Mouse (Mus musculus) kidney, embryonic 15.5 days (tissue): Measurements from ENCODE around the gene Olfr223. TPM values are rescaled to one million over a fixed set of nuclear protein-coding genes. Genes with fewer than 3 reads are reported as not detected.
"Not testable (repeated sequence)": the region's sequence is repeated elsewhere in the genome, so short reads cannot be mapped to it uniquely, and the experiment has no call there.

Source experiments
- ATAC-seq: fragments of 200-750 bp; cut with Nextera tagmentation; replicated peaks from 2 replicates; pipeline ENCODE4 v1.8.0; 2017; ENCODE audit warnings: moderate TSS enrichment; ENCODE audit not compliant: low FRiP score
- H3K27ac ChIP-seq: fragments of 300-500 bp; sonication (generic); 2 replicates; pipeline ENCODE4 v1.5.1; 2015; ENCODE audit warnings: mild to moderate bottlenecking, inconsistent platforms
- H3K27me3 ChIP-seq: fragments of 300-500 bp; sonication (generic); 2 replicates; pipeline ENCODE4 v1.6.1; 2015; ENCODE audit warnings: inconsistent platforms
- H3K36me3 ChIP-seq: fragments of 300-500 bp; sonication (generic); 2 replicates; pipeline ENCODE4 v1.6.1; 2015; ENCODE audit warnings: inconsistent platforms
- H3K4me1 ChIP-seq: fragments of 300-500 bp; sonication (generic); 2 replicates; pipeline ENCODE4 v1.6.1; 2015; ENCODE audit warnings: inconsistent platforms
- H3K4me2 ChIP-seq: fragments of 300-500 bp; sonication (generic); 2 replicates; pipeline ENCODE4 v1.6.1; 2015; ENCODE audit warnings: moderate library complexity, mild to moderate bottlenecking, inconsistent platforms
- H3K4me3 ChIP-seq: fragments of 300-500 bp; sonication (generic); replicated peaks from 2 replicates; pipeline ENCODE4 v1.5.1; 2015; ENCODE audit warnings: mild to moderate bottlenecking, inconsistent platforms
- H3K9ac ChIP-seq: fragments of 300-500 bp; sonication (generic); 2 replicates; pipeline ENCODE4 v1.6.1; 2015; ENCODE audit warnings: mild to moderate bottlenecking, inconsistent platforms
- H3K9me3 ChIP-seq: fragments of 300-500 bp; sonication (generic); replicated peaks from 2 replicates; pipeline ENCODE4 v1.6.1; 2016; ENCODE audit warnings: inconsistent platforms
- WGBS: fragments of 180-500 bp; shearing (Covaris S2); methylation state at CpG from one replicate; pipeline ENCODE4 v1.1.7; 2015; ENCODE audit warnings: mixed read lengths; 5-methylcytosine and 5-hydroxymethylcytosine counted together
- polyA plus RNA-seq: library from polyadenylated mRNA; unstranded; fragments of >200 nt; fragmentation: Nextera tagmentation; extraction: Ambion mirVana; gene quantifications from 2 replicates; pipeline ENCODE4 v1.2.1, GENCODE M21; 2015

The Olfr223 gene
- polyA plus RNA-seq, 1 experiment from 2014 or later, result not detected

DNA sequence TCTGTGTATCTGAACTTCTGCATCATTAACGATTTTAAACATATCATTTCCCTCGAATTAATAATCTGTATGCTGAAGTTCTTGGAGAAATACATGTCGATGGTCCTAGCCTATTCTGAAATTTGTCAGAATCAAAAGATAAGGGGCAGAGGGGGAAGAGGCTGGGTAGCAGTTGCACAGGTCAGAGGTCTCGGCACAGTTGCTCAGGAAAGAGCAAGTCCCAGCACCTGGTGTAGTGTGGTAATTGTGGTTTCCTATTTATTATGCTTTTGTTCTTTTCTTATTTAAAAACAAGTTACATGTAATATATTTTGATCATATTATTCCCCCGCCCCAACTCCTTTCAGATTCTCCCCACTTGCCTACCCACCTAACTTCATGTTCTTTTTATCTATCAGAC lies 35.1 kb upstream of the Olfr223 start:
- H3K4me2 ChIP-seq, result no peak overlapping the region
- peaks cover 4% of the 10 kb centered on the region; the same call in 1 of the 2 replicates for H3K27me3 ChIP-seq
- no peak overlapping the region for H3K9ac ChIP-seq
- H3K4me3 ChIP-seq, result no peak overlapping the region
- no peak overlapping the region for H3K27ac ChIP-seq
- 79% methylated on average over 5 of the region's 5 CpGs for WGBS
- ATAC-seq, result no peak
- H3K9me3 ChIP-seq, result no peaks in the 10 kb centered on the region
- H3K4me1 ChIP-seq, result no peaks in the 10 kb centered on the region
- H3K36me3 ChIP-seq, result no peaks in the 10 kb centered on the region

DNA sequence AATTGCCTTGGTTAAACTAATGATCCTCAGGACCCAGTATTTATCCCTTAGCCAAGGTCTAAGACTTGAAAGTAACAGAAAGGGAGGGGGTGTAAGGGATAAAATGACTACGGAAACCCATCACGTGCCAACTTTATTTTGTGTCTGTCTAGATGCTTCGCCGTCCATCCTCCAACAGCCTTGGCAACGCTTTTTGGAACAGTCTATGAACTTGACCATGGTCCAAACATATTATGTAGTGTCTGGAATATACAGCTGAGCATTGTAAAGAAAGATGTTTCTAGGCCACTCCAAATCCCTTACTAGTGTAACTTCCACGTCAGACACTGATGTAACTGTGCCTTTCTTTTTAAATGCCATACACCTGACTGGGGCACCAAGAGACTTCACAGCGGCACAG lies 33.1 kb upstream of the Olfr223 start:
- H3K27ac ChIP-seq, result no peak overlapping the region
- H3K9ac ChIP-seq, result no peak overlapping the region
- H3K4me1 ChIP-seq, result no peaks in the 10 kb centered on the region
- no peak overlapping the region for H3K4me3 ChIP-seq
- no peaks in the 10 kb centered on the region for H3K9me3 ChIP-seq
- no peak overlapping the region for H3K4me2 ChIP-seq
- ATAC-seq, result no peak
- no peaks in the 10 kb centered on the region for H3K36me3 ChIP-seq
- peaks cover 9% of the 10 kb centered on the region; the same call in 1 of the 2 replicates for H3K27me3 ChIP-seq
- 84% methylated on average over 7 of the region's 7 CpGs for WGBS

DNA sequence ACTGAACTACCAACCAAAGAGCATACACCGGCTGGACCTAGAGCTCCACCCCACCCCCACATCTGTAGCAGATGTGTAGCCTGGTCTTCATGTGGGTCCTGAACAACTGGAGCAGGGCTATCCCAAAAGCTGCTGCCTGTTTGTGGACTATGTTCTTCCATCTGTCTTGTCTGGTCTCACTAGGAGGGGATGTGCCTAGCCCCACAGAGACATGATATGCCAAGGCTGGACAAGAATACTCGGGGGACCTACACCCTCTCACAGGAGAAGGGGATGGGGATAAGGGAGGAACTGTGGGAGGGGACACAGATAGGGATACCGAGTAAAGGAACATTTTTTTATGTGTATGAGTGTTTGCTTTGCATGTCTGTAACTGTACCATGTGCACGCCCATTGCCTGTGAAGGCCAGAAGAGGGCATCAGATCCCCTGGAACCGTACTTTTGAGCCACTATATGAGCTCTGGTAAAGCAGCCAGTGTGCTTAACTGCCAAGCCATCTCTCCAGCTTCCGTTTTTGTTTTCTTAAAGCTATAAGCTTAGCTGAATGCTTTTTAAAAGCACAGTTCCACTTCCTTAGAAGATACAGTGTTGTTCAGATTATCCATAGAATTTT lies 31.0 kb upstream of the Olfr223 start:
- ATAC-seq, result 0 out of 2 replicates have a peak, but pooled peaks have one; percentile 33
- Histone ChIP-seq H3K9me3 (no peaks in the 10 kb centered on the region), H3K27ac (no peak overlapping the region), H3K9ac (no peak overlapping the region), H3K27me3 (peaks cover 9% of the 10 kb centered on the region; the same call in 1 of the 2 replicates), H3K4me1 (no peaks in the 10 kb centered on the region), H3K36me3 (no peaks in the 10 kb centered on the region), H3K4me3 (no peak overlapping the region), H3K4me2 (no peak overlapping the region)
- WGBS, result 30% methylated on average over 6 of the region's 6 CpGs

DNA sequence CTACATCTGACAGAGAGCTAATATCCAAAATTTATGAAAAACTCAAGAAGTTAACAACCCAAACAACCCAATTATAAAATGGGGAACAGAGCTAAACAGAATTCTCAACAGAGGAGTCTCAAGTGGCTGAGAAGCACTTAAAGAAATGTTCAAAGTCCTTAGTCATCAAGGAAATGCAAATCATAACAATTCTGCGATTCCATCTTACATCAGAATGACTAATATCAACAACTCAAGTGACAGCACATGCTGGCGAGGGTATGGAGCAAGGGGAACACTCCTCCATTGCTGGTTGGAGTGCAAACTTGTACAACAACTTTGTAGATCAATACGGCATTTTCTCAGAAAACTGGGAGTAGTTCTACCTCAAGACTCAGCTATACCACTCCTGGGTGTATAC lies 29.1 kb upstream of the Olfr223 start:
- no peaks in the 10 kb centered on the region for H3K9me3 ChIP-seq
- no peaks in the 10 kb centered on the region for H3K4me1 ChIP-seq
- no peak overlapping the region for H3K27ac ChIP-seq
- ATAC-seq, result no peak
- no peaks in the 10 kb centered on the region for H3K36me3 ChIP-seq
- no peak overlapping the region for H3K4me2 ChIP-seq
- H3K27me3 ChIP-seq, result peaks cover 9% of the 10 kb centered on the region; the same call in 1 of the 2 replicates
- 76% methylated on average over 3 of the region's 3 CpGs for WGBS
- no peak overlapping the region for H3K9ac ChIP-seq
- H3K4me3 ChIP-seq, result no peak overlapping the region

DNA sequence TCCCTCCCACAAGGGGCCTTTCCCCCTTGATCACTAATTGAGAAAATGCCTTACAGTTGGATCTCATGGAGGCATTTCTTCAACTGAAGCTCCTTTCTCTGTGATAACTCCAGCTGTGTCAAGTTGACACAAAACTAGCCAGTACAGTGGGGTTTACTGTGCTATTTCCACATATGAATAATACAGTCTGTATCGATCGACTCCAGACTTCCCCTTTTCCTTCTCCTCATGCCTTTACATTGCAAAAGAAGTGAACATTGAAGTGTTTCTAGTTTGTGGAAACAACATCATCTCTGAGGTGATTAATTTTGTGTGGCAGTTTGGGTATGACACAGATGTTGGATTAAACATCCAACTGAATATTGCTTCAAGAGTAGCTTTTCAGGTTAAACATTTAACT lies 23.9 kb upstream of the Olfr223 start:
- not testable (repeated sequence) for H3K36me3 ChIP-seq, H3K27ac ChIP-seq, H3K4me2 ChIP-seq, H3K27me3 ChIP-seq, H3K9me3 ChIP-seq, H3K9ac ChIP-seq, H3K4me1 ChIP-seq, ATAC-seq, H3K4me3 ChIP-seq
- 91% methylated on average over 2 of the region's 2 CpGs for WGBS

DNA sequence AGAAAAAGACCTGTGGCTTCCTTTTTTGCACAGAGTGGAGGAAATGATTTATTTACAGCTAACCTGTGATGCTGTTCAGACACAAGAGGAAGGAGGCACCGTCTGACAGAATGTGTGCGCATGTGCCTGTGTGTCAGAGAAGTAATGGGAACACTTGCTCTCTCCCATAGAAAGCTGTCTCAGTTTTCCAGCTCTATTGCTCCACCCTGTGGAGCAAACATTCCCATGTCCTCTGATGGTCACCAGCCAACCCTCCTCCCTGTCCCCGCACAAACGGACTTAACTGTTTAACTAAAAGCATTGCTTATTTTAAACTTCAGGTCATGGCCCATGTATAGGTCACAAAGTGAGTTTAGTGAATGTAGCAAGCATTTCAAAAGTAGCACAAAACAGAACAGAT lies 21.0 kb upstream of the Olfr223 start:
- WGBS, result 32% methylated on average over 4 of the region's 4 CpGs
- no peaks in the 10 kb centered on the region for H3K4me1 ChIP-seq

DNA sequence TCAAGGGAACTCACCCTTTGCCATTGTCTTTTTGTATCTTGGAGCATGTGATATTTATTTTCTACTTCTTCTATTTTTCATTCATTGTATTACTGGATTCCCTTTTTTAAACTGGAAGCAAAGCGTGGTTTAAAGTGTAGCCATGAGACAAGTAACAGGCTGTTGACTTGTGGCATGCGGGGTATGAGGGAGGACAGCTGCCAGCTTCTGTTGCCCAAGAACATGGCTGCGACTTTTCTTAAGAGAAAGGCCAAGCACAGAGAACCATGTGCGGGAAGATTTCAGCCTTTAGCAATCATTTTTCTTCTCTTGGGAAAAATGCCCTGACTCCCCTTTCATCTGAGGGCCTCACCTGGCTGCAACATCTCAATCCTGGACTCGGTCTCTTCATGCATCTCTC lies 18.6 kb upstream of the Olfr223 start:
- no peak for ATAC-seq
- H3K9me3 ChIP-seq, result no peaks in the 10 kb centered on the region
- H3K4me3 ChIP-seq, result no peak overlapping the region
- H3K27me3 ChIP-seq, result no peaks in the 10 kb centered on the region
- H3K36me3 ChIP-seq, result no peaks in the 10 kb centered on the region
- H3K9ac ChIP-seq, result no peak overlapping the region
- 81% methylated on average over 5 of the region's 5 CpGs for WGBS
- H3K4me1 ChIP-seq, result no peaks in the 10 kb centered on the region
- no peak overlapping the region for H3K27ac ChIP-seq
- H3K4me2 ChIP-seq, result no peak overlapping the region

More for the DNA sequence above, 21.0 kb upstream of the Olfr223 start:
- Histone ChIP-seq H3K9ac (no peak overlapping the region), H3K27me3 (no peaks in the 10 kb centered on the region), H3K4me2 (no peak overlapping the region), H3K36me3 (no peaks in the 10 kb centered on the region), H3K27ac (no peak overlapping the region), H3K9me3 (no peaks in the 10 kb centered on the region), H3K4me3 (no peak overlapping the region)
- no peak for ATAC-seq

DNA sequence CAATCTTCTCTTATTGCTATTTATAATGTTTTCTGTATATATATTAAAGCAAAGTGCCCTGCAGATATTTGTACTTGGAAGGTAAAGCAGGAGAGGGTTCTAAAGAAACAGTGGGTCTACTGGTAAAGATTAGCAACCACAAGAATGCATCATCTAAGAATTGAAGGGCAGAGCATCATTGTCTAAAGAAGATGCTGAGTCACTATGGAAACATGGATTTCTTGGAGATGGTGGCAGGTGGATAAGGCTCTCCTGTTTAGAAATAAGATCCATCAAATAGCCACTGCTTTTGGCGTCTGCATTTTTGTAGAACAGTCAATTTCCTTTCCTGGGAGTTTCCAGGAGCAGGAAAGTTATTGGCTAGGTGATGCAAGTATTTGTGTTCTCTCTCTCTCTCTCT lies 9.2 kb upstream of the Olfr223 start:
- Histone ChIP-seq H3K4me1 (no peaks in the 10 kb centered on the region), H3K27ac (no peak overlapping the region), H3K9ac (no peak overlapping the region), H3K9me3 (no peaks in the 10 kb centered on the region), H3K4me2 (no peak overlapping the region), H3K4me3 (no peak overlapping the region), H3K36me3 (no peaks in the 10 kb centered on the region), H3K27me3 (peaks cover 9% of the 10 kb centered on the region; the same call in 1 of the 2 replicates)
- no peak for ATAC-seq
- WGBS, result 59% methylated on average over 1 of the region's 1 CpGs

DNA sequence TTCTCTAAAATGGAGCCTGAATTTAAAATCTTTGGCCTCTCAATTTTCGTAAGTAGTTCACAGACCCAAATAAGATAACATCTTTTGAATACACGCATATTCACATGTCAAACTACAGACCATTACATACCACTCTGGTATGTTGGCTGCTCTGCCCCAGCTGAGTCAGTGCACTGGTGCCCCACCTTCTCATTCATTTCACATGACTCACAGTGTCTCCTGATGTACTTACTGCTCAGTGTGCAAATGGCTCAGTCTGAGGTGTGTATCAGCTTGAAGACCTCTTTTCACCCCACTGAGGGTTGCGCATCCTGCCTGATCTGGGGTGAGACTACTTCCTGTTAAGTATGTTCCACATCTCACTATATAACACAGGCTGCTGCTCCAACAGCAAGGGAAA lies 7.8 kb upstream of the Olfr223 start:
- WGBS, result 81% methylated on average over 3 of the region's 3 CpGs
- ATAC-seq, result no peak
- Histone ChIP-seq H3K9me3 (no peaks in the 10 kb centered on the region), H3K4me2 (no peak overlapping the region), H3K9ac (no peak overlapping the region), H3K36me3 (no peaks in the 10 kb centered on the region), H3K4me3 (no peak overlapping the region), H3K4me1 (no peaks in the 10 kb centered on the region), H3K27me3 (peaks cover 9% of the 10 kb centered on the region; the same call in 1 of the 2 replicates), H3K27ac (no peak overlapping the region)

DNA sequence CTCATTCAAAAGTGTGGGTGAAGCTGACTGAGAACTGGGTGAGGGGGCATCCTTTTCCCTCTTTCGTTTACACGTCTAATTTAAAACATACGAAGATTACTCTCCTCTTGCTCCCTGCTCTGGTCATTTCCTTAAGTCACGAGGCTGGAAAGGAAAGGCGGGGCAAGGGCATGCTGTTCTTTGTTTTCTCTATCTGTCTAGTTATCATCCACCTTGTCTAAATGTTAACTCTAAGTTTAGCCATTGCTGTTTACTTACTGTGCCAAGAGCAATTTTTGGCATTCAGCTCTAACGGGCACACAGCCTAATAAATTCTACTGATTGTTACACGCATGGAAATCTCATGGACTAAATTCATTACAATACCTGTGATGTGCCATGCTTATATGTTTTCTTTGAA lies 6.1 kb upstream of the Olfr223 start:
- no peak overlapping the region for H3K4me3 ChIP-seq
- H3K4me1 ChIP-seq, result no peaks in the 10 kb centered on the region
- no peak overlapping the region for H3K27ac ChIP-seq
- no peak for ATAC-seq
- no peak overlapping the region for H3K9ac ChIP-seq
- 69% methylated on average over 7 of the region's 7 CpGs for WGBS
- no peaks in the 10 kb centered on the region for H3K9me3 ChIP-seq
- H3K4me2 ChIP-seq, result no peak overlapping the region
- H3K27me3 ChIP-seq, result peaks cover 7% of the 10 kb centered on the region; the same call in 1 of the 2 replicates
- H3K36me3 ChIP-seq, result no peaks in the 10 kb centered on the region

DNA sequence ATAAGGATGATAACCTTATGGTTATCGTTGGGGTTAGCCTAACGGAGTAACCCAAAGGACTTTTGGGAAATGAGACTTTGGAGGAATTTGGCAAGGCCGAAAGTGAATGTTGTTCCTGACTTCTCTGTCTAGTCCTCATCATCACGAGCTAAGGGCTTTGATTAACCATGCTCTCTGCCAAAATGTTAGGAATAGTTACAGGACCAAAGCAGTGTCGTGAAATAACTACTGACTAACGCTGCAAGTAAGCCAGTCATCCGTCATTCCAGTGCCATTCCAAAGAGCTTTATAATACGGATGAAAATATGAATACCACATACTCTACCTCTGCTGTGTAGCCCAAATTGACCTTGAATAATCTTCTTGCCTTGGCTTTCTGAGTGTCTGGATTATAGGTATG lies 3.9 kb upstream of the Olfr223 start:
- H3K36me3 ChIP-seq, result no peaks in the 10 kb centered on the region
- 81% methylated on average over 8 of the region's 8 CpGs for WGBS

DNA sequence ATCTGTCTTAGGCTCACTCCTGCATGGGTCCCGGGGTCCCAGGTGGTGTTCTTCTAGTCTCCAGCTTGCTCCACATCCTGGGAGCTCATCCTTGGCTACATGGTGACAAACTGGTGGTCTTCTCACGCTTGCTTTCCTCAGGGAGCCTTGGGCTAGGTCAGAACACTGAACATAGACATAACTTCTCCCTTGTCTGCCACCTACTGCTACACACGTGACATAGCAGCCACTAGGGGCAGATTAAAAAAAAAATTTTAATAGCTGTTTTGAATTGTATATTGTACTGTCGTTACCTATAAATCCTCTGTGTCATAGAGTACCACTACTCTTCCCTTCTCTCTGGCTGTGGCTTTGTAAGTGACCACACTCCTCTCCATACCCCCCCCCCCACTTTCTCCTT lies 3.0 kb upstream of the Olfr223 start:
- H3K4me3 ChIP-seq, result no peak overlapping the region
- H3K36me3 ChIP-seq, result no peaks in the 10 kb centered on the region
- H3K4me1 ChIP-seq, result no peaks in the 10 kb centered on the region
- H3K9ac ChIP-seq, result no peak overlapping the region
- H3K9me3 ChIP-seq, result no peaks in the 10 kb centered on the region
- ATAC-seq, result no peak
- 47% methylated on average over 4 of the region's 4 CpGs for whole genome bisulfite sequencing
- no peak overlapping the region for H3K27ac ChIP-seq
- no peak overlapping the region for H3K4me2 ChIP-seq
- H3K27me3 ChIP-seq, result peaks cover 7% of the 10 kb centered on the region; the same call in 1 of the 2 replicates

More for the DNA sequence above, 3.9 kb upstream of the Olfr223 start:
- Histone ChIP-seq H3K4me1 (no peaks in the 10 kb centered on the region), H3K9me3 (no peaks in the 10 kb centered on the region), H3K4me2 (no peak overlapping the region), H3K4me3 (no peak overlapping the region), H3K27ac (no peak overlapping the region), H3K9ac (no peak overlapping the region), H3K27me3 (peaks cover 7% of the 10 kb centered on the region; the same call in 1 of the 2 replicates)
- ATAC-seq, result no peak

DNA sequence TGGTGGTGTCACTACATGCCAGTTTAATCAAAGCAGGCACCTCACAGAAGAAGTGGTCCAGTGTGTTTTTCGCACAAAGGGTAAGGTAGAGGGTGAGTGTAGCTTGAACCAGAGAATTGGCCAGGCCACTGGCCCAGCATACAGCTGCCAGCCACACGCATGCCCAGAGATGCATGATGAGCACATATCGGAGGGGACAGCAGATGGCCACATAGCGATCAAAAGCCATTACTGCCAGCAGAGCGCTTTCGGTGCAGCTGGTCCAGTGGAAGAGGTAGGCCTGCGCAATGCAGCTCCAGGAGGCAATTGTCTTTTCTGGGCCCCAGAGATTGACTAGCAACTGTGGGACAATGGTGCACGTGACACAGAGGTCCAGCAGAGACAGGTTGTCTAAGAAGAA lies 3.6 kb downstream of the Olfr223 start:
- 92% methylated on average over 8 of the region's 8 CpGs for WGBS
- Histone ChIP-seq H3K27ac (no peak overlapping the region), H3K27me3 (no peaks in the 10 kb centered on the region), H3K4me1 (no peaks in the 10 kb centered on the region), H3K9me3 (no peaks in the 10 kb centered on the region), H3K36me3 (no peaks in the 10 kb centered on the region), H3K4me3 (no peak overlapping the region), H3K9ac (no peak overlapping the region), H3K4me2 (no peak overlapping the region)
- no peak for ATAC-seq
